Mouse (Mus musculus): ENCODE measurements around the gene Gnb1l. TPM values are rescaled to one million over a fixed set of nuclear protein-coding genes. Genes with fewer than 3 reads are reported as not detected.

Gene Gnb1l
- 13.6 and 13.9 TPM in 2 replicates for polyA plus RNA-seq (2015; fragmentation: Nextera tagmentation; extraction: Ambion mirVana)

DNA sequence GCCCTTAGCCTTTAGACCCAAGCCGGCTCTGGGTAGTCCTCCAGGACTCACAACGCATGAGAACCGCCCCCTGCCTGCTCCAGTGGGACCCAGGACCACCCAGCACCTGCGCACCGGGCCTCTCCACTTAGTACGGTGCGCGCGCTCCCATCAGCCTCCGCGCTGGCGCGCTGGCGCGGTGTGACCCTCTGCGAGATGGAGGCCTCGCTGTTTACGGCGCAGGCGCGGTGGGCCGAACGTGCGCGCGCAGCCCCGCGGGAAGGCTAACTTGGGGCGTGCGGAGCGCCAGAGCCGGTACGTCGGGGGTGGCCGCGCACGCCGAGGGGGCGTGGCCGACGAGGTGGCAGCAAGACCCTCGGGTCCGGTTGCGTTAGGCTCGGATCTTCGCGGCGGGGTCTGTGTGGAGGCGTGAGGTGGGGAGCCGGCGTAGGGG, at the start of gene Gnb1l, which contains the start of gene Rtl10:
Gnb1l (plus strand) TSS at position 156 of the 433 bp plus-strand sequence.
Rtl10 (plus strand) TSS at position 344 of the 433 bp plus-strand sequence.
- H3K9me3 ChIP-seq, result no peaks in the 10 kb centered on the region; the same call in 1 of the 2 replicates
- H3K4me1 ChIP-seq (replicated peaks), result peaks cover 27% of the 10 kb centered on the region
- H3K36me3 ChIP-seq, result peaks cover 19% of the 10 kb centered on the region
- WGBS, result under 1% methylated on average over 51 of the region's 51 CpGs
- H3K4me3 ChIP-seq, result peak within 1 kb of the TSS; percentile 79
- ATAC-seq (ENCODE audit: low read depth), result peak; percentile 99
- peak within 1 kb of the TSS; percentile 81 for H3K9ac ChIP-seq
- peak within 1 kb of the TSS; percentile 95 for H3K27ac ChIP-seq (replicated peaks)
- peak within 1 kb of the TSS; percentile 80 for H3K4me2 ChIP-seq
- no peaks in the 10 kb centered on the region for H3K27me3 ChIP-seq

DNA sequence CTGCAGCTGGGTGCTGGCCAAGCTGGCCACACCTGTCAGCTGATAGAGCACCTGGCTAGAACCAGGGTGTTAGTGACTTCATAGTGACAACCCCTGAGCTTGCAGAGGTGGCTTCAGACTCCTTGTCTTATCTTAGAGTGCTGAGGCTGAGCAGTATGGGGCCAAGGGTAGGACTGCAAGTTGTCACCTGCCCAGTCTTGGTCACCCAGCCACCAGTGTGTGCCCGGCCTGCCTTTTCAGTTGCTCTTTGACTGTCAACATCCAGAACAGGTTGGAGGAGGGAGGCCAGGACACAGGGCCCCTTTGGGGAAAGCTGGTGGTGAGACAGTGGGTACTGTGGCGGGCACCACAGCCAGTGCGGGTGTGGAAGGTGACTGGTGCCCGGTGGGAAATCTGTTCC, 49.5 kb upstream of the Gnb1l start:
- WGBS, result 96% methylated on average over 4 of the region's 4 CpGs
- H3K36me3 ChIP-seq, result no peaks in the 10 kb centered on the region
- H3K9ac ChIP-seq, result no peak overlapping the region
- H3K4me3 ChIP-seq, result no peak overlapping the region
- no peak for ATAC-seq (ENCODE audit: low read depth)
- no peak overlapping the region for H3K27ac ChIP-seq (replicated peaks)
- H3K4me2 ChIP-seq, result no peak overlapping the region
- H3K27me3 ChIP-seq, result no peaks in the 10 kb centered on the region
- peaks cover 17% of the 10 kb centered on the region; the same call in 1 of the 2 replicates for H3K4me1 ChIP-seq (replicated peaks)
- H3K9me3 ChIP-seq, result no peaks in the 10 kb centered on the region

DNA sequence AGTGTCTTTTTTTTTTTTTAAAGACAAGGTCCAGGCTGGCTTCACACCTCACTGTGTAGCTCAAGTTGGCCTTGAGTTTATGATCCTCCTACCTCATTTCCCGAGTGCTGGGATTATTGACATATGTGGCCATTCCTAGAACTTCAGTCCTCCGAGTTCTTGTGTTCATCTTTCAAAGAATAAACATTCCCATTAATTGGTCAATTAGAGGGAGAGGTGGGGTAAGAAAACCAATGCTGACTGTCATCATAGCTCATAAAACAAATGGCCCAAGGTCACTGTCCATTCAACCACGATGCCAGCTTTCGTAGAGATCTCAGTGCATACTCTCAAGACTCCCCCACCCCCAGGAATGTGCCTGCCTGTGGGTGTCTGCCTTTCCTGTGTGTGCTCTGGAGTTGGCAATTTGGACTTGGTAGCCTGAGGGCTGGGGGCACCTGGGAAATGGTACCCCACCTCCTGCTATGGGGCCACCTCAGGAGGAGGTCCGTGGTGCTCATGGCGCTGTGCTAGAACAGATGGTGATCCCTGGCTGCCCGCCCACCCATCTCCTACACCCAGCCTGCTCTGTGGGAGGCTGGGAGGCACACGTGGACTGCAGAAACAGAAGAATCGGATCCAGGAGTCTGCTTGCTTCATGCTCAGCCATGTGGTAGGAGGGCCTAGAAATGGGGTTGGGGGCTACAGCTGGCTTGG, 46.9 kb upstream of the Gnb1l start:
- H3K9ac ChIP-seq, result no peak overlapping the region
- H3K27ac ChIP-seq (replicated peaks), result no peak overlapping the region
- H3K27me3 ChIP-seq, result no peaks in the 10 kb centered on the region
- ATAC-seq (ENCODE audit: low read depth), result no peak
- H3K4me2 ChIP-seq, result no peak overlapping the region
- WGBS, result 56% methylated on average over 9 of the region's 9 CpGs
- no peaks in the 10 kb centered on the region for H3K9me3 ChIP-seq
- peaks cover 17% of the 10 kb centered on the region; the same call in 1 of the 2 replicates for H3K4me1 ChIP-seq (replicated peaks)
- no peak overlapping the region for H3K4me3 ChIP-seq
- H3K36me3 ChIP-seq, result no peaks in the 10 kb centered on the region

DNA sequence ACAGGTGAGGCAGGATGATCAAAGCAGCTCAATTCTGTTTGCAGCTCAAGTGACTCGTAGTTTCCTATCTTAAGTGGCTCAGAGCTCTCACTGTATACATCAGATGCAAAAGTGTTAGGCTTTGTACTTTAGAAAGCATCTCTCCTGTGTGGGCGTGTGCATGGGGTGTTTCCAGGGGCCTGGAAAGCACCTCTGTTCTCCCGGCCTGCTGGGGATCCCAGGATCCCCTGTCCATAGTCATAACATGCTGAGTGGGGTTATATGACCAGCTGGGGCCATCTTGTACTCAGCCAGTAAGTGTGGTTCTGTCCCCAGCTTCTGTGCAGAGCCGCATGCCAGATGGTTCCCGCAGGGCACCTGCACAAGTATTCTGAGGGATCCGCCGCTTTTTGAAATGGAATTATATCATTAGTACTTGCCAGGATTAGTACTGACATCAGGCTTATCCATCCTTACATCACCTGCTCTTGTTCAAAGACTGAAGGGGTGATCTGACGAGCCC, 46.1 kb upstream of the Gnb1l start:
- Histone ChIP-seq H3K36me3 (0 out of 2 replicates have a peak, but pooled peaks cover 3% of the 10 kb centered on the region), H3K9me3 (no peaks in the 10 kb centered on the region), H3K27me3 (no peaks in the 10 kb centered on the region), H3K27ac (replicated peaks) (no peak overlapping the region), H3K4me1 (replicated peaks) (peaks cover 17% of the 10 kb centered on the region; the same call in 1 of the 2 replicates), H3K4me2 (no peak overlapping the region), H3K9ac (no peak overlapping the region), H3K4me3 (no peak overlapping the region)
- WGBS, result 72% methylated on average over 8 of the region's 8 CpGs
- no peak for ATAC-seq (ENCODE audit: low read depth)

DNA sequence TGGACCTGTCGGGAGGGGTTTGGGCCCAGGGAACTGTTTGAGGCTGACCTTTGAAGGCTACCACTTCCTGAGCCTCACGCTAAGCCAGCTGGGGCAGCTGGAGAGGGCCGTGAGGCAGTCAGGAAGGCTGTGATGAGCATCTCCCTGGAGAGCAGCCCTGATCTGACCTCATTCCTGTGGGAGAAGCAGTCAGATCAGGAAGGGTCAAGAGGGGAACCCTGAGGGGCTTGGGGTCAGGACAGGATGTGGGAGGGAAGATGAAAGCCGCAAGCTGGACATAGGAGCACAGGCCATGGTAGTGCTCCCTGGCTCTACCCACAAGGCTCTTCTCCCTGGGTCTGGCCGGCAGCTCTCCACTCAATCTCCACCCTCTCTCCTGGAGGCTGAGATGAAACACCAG, 44.7 kb upstream of the Gnb1l start:
- Histone ChIP-seq H3K27ac (replicated peaks) (no peak overlapping the region), H3K27me3 (peaks cover 9% of the 10 kb centered on the region; the same call in 1 of the 2 replicates), H3K9me3 (no peaks in the 10 kb centered on the region), H3K9ac (no peak overlapping the region), H3K4me3 (no peak overlapping the region), H3K4me2 (no peak overlapping the region), H3K4me1 (replicated peaks) (peaks cover 14% of the 10 kb centered on the region), H3K36me3 (0 out of 2 replicates have a peak, but pooled peaks cover 3% of the 10 kb centered on the region)
- 57% methylated on average over 5 of the region's 5 CpGs for WGBS
- no peak for ATAC-seq (ENCODE audit: low read depth)

DNA sequence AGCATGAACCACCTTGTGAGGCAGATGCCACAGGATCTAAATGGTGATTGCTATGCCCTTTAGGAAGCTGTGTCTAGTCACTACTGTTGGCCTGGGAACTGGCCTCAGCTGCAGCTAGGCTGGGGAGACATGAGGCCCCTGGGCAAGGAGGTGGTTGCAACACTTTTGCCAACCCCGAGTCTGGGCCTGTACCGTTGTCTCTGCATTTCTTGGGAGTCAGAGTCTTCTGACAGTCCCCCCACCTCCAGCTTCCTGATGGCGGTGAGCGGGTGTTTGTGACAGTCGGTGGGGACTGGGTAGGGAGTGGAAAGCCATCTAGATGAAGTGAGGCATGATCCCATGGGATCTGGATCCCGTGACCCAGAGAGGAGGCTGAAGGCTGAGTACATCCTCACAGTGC, 43.1 kb upstream of the Gnb1l start:
- WGBS, result 83% methylated on average over 6 of the region's 6 CpGs
- ATAC-seq (ENCODE audit: low read depth), result no peak

DNA sequence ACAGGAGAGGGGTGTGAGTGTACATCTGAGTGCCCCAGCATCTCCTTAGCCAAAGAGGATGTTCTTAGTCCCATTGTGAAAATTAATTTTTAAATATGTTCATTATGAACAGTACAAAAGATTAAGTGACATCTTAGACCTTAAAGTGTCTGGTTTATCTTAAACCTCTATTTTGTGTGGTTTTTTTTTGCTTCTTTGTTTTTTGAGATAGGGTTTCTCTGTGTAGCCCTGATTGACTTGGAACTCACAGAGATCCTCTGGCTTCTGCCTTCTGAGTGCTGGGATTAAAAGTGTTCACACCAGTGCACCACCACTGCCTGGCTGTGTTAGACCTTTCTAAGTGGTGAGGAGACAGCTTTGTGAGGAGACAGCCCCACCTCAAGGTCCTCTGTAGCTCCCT, 39.9 kb upstream of the Gnb1l start:
- no peak overlapping the region for H3K9ac ChIP-seq
- H3K4me3 ChIP-seq, result no peak overlapping the region
- H3K27me3 ChIP-seq, result peaks cover 19% of the 10 kb centered on the region; the same call in 1 of the 2 replicates
- peaks cover 27% of the 10 kb centered on the region for H3K4me1 ChIP-seq (replicated peaks)
- no peaks in the 10 kb centered on the region for H3K9me3 ChIP-seq
- no peak for ATAC-seq (ENCODE audit: low read depth)
- no peak overlapping the region for H3K27ac ChIP-seq (replicated peaks)
- 0 out of 2 replicates have a peak, but pooled peaks cover 3% of the 10 kb centered on the region for H3K36me3 ChIP-seq
- H3K4me2 ChIP-seq, result no peak overlapping the region

More for the DNA sequence above, 43.1 kb upstream of the Gnb1l start:
- Histone ChIP-seq H3K4me3 (no peak overlapping the region), H3K9ac (no peak overlapping the region), H3K4me2 (no peak overlapping the region), H3K27ac (replicated peaks) (no peak overlapping the region), H3K4me1 (replicated peaks) (peaks cover 29% of the 10 kb centered on the region), H3K27me3 (peaks cover 12% of the 10 kb centered on the region; the same call in 1 of the 2 replicates), H3K9me3 (no peaks in the 10 kb centered on the region), H3K36me3 (0 out of 2 replicates have a peak, but pooled peaks cover 3% of the 10 kb centered on the region)

DNA sequence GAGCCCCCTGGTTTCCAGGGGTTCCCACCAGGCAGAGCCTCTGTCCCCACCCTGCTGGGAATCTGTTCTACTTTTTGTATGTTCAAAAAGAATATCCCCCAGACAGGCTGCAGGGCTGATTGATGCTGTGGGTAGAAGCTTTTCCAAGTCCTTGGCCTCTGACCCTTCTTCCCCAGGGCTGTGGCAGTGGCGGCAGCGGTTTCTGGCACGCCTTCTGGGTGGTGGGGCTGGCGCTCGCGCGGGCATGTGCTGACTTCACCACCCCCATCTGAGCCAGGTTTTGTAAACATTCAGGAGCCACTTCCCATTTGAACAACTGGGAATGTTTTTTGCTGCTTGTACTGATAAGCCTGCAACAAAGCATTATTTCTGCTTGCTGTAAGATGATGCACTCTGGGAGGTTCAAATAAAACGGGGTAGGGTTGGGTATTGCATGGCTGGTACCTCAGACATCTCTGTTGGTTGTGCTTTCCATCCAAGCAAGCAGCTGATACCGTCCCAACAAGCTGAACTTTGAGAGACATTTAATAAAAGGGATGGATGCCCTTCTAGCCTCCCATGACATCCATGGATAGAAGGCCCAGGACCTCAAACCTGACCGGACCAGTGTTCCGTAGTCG, 39.1 kb upstream of the Gnb1l start:
- H3K9ac ChIP-seq, result peak overlapping the region; percentile 63
- no peaks in the 10 kb centered on the region for H3K9me3 ChIP-seq
- peak overlapping the region; percentile 67 for H3K27ac ChIP-seq (replicated peaks)
- H3K4me1 ChIP-seq (replicated peaks), result peaks cover 24% of the 10 kb centered on the region
- H3K36me3 ChIP-seq, result 0 out of 2 replicates have a peak, but pooled peaks cover 3% of the 10 kb centered on the region
- peak overlapping the region; percentile 45 for H3K4me2 ChIP-seq
- peaks cover 21% of the 10 kb centered on the region; the same call in 1 of the 2 replicates for H3K27me3 ChIP-seq
- peak overlapping the region; percentile 15; the same call in 1 of the 2 replicates for H3K4me3 ChIP-seq
- WGBS, result 13% methylated on average over 12 of the region's 12 CpGs
- peak; percentile 23; the same call in 1 of the 2 replicates for ATAC-seq (ENCODE audit: low read depth)

DNA sequence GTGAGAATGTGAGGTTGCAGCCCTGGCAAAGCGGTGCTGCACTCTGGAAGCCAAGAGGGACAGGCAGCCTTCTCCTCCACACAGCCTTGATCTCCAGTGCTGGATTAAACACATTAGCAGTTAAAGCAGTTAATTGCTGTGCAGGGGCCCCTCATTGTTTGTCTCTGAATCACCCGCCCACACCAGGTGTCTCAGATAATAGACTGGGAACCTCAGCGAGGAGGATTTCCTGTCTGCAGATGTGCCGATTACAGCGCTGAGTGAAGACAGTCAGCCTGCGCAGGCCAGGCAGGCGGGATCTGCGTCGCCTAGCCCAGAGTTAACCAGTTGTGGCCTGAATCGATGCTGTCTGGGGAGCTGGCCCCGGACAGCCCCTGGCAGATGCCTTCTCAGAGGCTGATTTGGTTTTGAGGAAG, 38.5 kb upstream of the Gnb1l start:
- WGBS, result 4% methylated on average over 11 of the region's 11 CpGs
- Histone ChIP-seq H3K9me3 (no peaks in the 10 kb centered on the region), H3K9ac (peak overlapping the region; percentile 63), H3K27ac (replicated peaks) (peak overlapping the region; percentile 67), H3K4me1 (replicated peaks) (peaks cover 24% of the 10 kb centered on the region), H3K27me3 (peaks cover 26% of the 10 kb centered on the region; the same call in 1 of the 2 replicates), H3K36me3 (0 out of 2 replicates have a peak, but pooled peaks cover 3% of the 10 kb centered on the region), H3K4me3 (peak overlapping the region; percentile 15; the same call in 1 of the 2 replicates), H3K4me2 (peak overlapping the region; percentile 45)
- peak; percentile 83 for ATAC-seq (ENCODE audit: low read depth)

DNA sequence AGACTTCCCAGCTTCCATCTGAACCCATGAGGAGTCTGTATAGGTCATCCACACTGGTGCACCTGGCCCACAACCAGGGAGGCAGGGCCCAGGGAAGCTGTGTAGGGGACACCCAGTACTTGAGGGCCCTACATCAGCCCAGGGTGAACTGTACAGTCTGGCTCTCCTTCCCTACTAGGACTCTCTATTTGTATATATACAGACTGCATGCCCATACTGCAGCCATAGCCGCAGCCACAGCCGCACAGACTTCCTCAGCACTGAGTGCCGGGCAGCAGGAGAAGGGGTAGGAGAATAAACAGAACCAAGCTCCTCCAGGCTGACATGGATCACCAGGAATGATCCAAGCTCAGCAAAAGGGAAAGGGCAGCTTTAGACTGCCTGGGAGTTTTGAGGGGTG, 37.7 kb upstream of the Gnb1l start:
- Histone ChIP-seq H3K36me3 (0 out of 2 replicates have a peak, but pooled peaks cover 3% of the 10 kb centered on the region), H3K27ac (replicated peaks) (no peak overlapping the region), H3K4me3 (no peak overlapping the region), H3K27me3 (peaks cover 26% of the 10 kb centered on the region; the same call in 1 of the 2 replicates), H3K9me3 (no peaks in the 10 kb centered on the region), H3K4me1 (replicated peaks) (peaks cover 24% of the 10 kb centered on the region), H3K9ac (no peak overlapping the region), H3K4me2 (no peak overlapping the region)
- 94% methylated on average over 3 of the region's 3 CpGs for WGBS
- ATAC-seq (ENCODE audit: low read depth), result no peak

DNA sequence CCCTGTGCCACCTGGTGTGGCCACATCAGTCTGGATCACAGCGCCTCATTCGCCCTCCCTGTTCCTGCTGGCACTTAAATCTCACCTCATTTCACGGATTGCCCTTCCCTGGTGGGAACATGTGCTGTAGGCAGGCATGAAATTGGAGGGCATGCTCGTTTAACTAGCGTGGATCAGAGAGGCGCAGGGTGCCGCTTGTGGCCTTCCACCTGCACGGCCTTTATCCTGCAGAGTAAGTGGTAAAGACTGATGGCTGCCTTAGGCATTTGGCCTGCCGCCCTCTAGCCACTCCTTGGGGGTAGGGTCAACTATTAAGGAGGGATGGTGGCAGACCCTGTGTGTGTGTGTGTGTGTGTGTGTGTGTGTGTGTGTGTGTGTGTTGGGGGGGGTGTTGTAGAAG, 36.5 kb upstream of the Gnb1l start:
- no peak for ATAC-seq (ENCODE audit: low read depth)
- Histone ChIP-seq H3K27me3 (peaks cover 26% of the 10 kb centered on the region; the same call in 1 of the 2 replicates), H3K4me3 (no peak overlapping the region), H3K9ac (no peak overlapping the region), H3K4me2 (no peak overlapping the region), H3K36me3 (0 out of 2 replicates have a peak, but pooled peaks cover under 1% of the 10 kb centered on the region), H3K4me1 (replicated peaks) (peaks cover 24% of the 10 kb centered on the region), H3K9me3 (no peaks in the 10 kb centered on the region), H3K27ac (replicated peaks) (no peak overlapping the region)
- 41% methylated on average over 9 of the region's 9 CpGs for WGBS

DNA sequence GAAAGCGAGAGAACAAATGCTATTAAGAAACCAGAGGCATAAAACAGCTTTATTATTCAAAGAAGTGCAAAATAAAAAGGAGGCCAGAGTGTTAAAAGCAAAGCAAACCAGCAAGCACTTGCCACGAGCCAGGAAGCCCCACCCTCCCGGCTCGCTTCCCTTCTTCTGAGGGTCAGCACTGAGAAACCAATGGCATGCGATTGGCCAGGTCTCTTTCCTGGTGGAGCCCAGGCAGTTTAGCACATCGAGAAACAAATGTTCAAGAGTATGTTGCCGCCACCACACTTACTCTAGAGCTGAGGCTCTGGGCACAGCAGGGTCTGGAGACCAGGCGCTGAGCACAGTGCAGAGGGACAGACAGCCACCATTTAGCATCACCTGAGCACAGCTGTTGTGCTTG, 35.9 kb upstream of the Gnb1l start:
- Histone ChIP-seq H3K4me3 (no peak overlapping the region), H3K36me3 (no peaks in the 10 kb centered on the region), H3K4me1 (replicated peaks) (peaks cover 24% of the 10 kb centered on the region), H3K4me2 (no peak overlapping the region), H3K27me3 (peaks cover 24% of the 10 kb centered on the region; the same call in 1 of the 2 replicates), H3K9ac (no peak overlapping the region), H3K27ac (replicated peaks) (no peak overlapping the region), H3K9me3 (no peaks in the 10 kb centered on the region)
- 51% methylated on average over 8 of the region's 8 CpGs for WGBS
- no peak for ATAC-seq (ENCODE audit: low read depth)

Data from neural tube, embryonic 13.5 days (tissue).